Mouse (Mus musculus): Measurements from ENCODE around the gene Gnrhr. TPM values are rescaled to one million over a fixed set of nuclear protein-coding genes. Genes with fewer than 3 reads are reported as not detected.

Gene Gnrhr
- not detected in 2 replicates for polyA plus RNA-seq (2015; fragmentation: Nextera tagmentation; extraction: Ambion mirVana)

DNA sequence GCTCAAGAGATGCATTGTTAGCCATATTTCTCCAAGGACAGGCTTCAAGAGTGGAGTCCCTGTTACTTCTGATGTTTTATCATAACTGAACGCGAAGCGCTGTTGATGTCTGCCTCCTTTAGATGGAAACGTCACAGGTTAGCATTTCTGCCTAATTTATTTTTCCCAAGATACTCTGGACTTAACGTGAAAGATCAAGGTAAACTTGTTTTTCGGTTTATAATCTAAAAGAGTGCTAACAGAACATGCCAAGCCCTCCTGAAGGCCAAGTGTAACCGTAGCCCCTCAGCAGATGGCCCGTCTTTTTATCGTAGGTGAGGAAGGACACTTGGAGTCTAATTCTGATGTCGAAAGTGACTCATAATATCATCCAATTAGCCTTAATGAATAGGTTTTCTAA is at the start of gene Gnrhr:
Gene Gnrhr (minus strand): TSS at position 101 of the 400 bp plus-strand sequence.
- WGBS, result 83% methylated on average over 10 of the region's 10 CpGs
- no peaks in the 10 kb centered on the region for H3K27me3 ChIP-seq
- no peak for ATAC-seq (replicated peaks; ENCODE audit: insufficient number of reproducible peaks, insufficient read depth, low FRiP score, low read depth)

DNA sequence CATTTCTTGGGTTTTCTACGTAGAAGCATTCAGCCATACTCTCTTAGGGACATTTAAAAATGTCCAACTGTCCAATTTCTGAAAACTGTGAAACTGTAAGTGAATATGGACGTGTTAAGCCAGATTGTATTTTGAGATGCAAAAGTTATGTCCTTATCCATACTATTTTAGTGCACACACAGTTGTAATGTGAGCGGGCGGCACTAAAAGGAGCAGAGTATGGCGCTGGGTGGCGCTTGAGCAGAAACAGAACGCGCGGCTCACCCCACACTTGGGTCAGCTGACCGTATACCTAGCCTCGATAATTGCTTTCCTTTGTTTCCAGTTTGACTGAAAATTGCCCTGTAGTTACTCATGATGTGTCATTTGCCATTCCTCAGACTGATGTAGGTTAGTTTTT is 48.9 kb upstream of the Gnrhr start:
- H3K36me3 ChIP-seq, result no peaks in the 10 kb centered on the region
- H3K9ac ChIP-seq, result no peak overlapping the region
- H3K27ac ChIP-seq, result no peak overlapping the region
- H3K4me1 ChIP-seq (replicated peaks), result no peaks in the 10 kb centered on the region
- WGBS, result 85% methylated on average over 11 of the region's 11 CpGs
- no peaks in the 10 kb centered on the region for H3K9me3 ChIP-seq (replicated peaks)
- no peak overlapping the region for H3K4me3 ChIP-seq
- no peak for ATAC-seq (replicated peaks; ENCODE audit: insufficient number of reproducible peaks, insufficient read depth, low FRiP score, low read depth)
- H3K27me3 ChIP-seq, result no peaks in the 10 kb centered on the region
- H3K4me2 ChIP-seq, result no peak overlapping the region

More for the DNA sequence above, at the start of gene Gnrhr:
- Histone ChIP-seq H3K27ac (no peak within 1 kb of the TSS), H3K9me3 (replicated peaks) (no peaks in the 10 kb centered on the region), H3K4me1 (replicated peaks) (no peaks in the 10 kb centered on the region), H3K9ac (no peak within 1 kb of the TSS), H3K36me3 (no peaks in the 10 kb centered on the region), H3K4me3 (no peak within 1 kb of the TSS), H3K4me2 (no peak within 1 kb of the TSS)

- WGBS, result 47% methylated on average over 1 of the region's 1 CpGs
- Histone ChIP-seq H3K9ac (no peak overlapping the region), H3K36me3 (no peaks in the 10 kb centered on the region), H3K4me1 (replicated peaks) (no peaks in the 10 kb centered on the region), H3K4me3 (no peak overlapping the region), H3K4me2 (no peak overlapping the region), H3K9me3 (replicated peaks) (no peaks in the 10 kb centered on the region), H3K27ac (no peak overlapping the region), H3K27me3 (no peaks in the 10 kb centered on the region)
- no peak for ATAC-seq (replicated peaks; ENCODE audit: insufficient number of reproducible peaks, insufficient read depth, low FRiP score, low read depth)
Measured at GRCm38 (mm10) chr5:86244880-86245279, 47.2 kb upstream of the Gnrhr start.

- Histone ChIP-seq H3K4me1 (replicated peaks) (no peaks in the 10 kb centered on the region), H3K4me2 (no peak overlapping the region), H3K9ac (no peak overlapping the region), H3K27me3 (no peaks in the 10 kb centered on the region), H3K9me3 (replicated peaks) (no peaks in the 10 kb centered on the region), H3K27ac (no peak overlapping the region), H3K36me3 (no peaks in the 10 kb centered on the region), H3K4me3 (no peak overlapping the region)
- no peak for ATAC-seq (replicated peaks; ENCODE audit: insufficient number of reproducible peaks, insufficient read depth, low FRiP score, low read depth)
- 71% methylated on average over 3 of the region's 3 CpGs for WGBS
Measured at GRCm38 (mm10) chr5:86244275-86244674, 46.6 kb upstream of the Gnrhr start.

DNA sequence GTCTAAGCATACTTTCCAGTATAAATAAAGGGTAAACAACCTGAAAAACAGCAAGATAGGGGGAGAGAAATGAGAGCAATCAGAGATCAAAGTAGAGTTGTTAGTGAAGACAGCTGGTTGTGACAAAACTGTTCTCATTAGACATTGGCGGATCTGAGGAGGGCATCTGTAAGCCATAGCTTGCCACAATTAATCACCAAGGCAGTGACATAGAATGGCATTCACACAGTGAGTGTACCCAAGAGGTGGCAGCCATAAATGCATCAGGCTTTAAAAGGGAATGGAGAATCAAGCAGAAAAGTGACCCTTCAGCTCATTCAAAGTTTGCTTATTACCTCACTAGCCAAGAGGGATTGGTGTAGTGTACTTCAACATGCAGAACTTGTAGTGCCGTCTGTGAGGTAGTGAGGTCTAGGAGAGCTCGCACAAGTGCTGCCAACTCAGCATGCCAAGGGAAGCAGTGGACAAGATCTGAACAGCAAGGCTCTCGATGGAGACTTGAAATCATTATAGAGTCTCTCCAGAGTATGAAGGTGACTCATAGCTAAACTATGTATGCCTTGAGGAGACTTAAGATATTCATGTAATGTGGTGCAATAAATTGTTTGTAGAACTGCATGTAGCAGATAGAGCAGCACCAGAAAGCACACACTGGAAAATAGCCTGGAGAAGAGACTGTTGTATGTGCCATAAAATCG is 29.6 kb upstream of the Gnrhr start:
- H3K27me3 ChIP-seq, result no peaks in the 10 kb centered on the region
- no peaks in the 10 kb centered on the region for H3K4me1 ChIP-seq (replicated peaks)
- no peak overlapping the region for H3K9ac ChIP-seq
- WGBS, result 67% methylated on average over 5 of the region's 5 CpGs
- no peak overlapping the region for H3K4me2 ChIP-seq
- no peak overlapping the region for H3K4me3 ChIP-seq
- ATAC-seq (replicated peaks; ENCODE audit: insufficient number of reproducible peaks, insufficient read depth, low FRiP score, low read depth), result no peak
- H3K36me3 ChIP-seq, result no peaks in the 10 kb centered on the region
- no peaks in the 10 kb centered on the region for H3K9me3 ChIP-seq (replicated peaks)
- H3K27ac ChIP-seq, result no peak overlapping the region

GRCm38 (mm10) chr5:86191356-86191755 is 6.3 kb downstream of the Gnrhr start:
- Histone ChIP-seq H3K9me3 (replicated peaks) (no peaks in the 10 kb centered on the region), H3K36me3 (no peaks in the 10 kb centered on the region), H3K9ac (no peak overlapping the region), H3K4me2 (no peak overlapping the region), H3K27me3 (no peaks in the 10 kb centered on the region), H3K4me3 (no peak overlapping the region), H3K4me1 (replicated peaks) (no peaks in the 10 kb centered on the region), H3K27ac (no peak overlapping the region)
- no peak for ATAC-seq (replicated peaks; ENCODE audit: insufficient number of reproducible peaks, insufficient read depth, low FRiP score, low read depth)
- WGBS, result 12% methylated on average over 4 of the region's 4 CpGs

GRCm38 (mm10) chr5:86190770-86191169 is 6.9 kb downstream of the Gnrhr start:
- ATAC-seq (replicated peaks; ENCODE audit: insufficient number of reproducible peaks, insufficient read depth, low FRiP score, low read depth), result no peak
- no peak overlapping the region for H3K9ac ChIP-seq
- no peak overlapping the region for H3K27ac ChIP-seq
- no peaks in the 10 kb centered on the region for H3K9me3 ChIP-seq (replicated peaks)
- H3K4me1 ChIP-seq (replicated peaks), result no peaks in the 10 kb centered on the region
- no peaks in the 10 kb centered on the region for H3K36me3 ChIP-seq
- H3K27me3 ChIP-seq, result no peaks in the 10 kb centered on the region
- WGBS, result 20% methylated on average over 5 of the region's 5 CpGs
- no peak overlapping the region for H3K4me2 ChIP-seq
- H3K4me3 ChIP-seq, result no peak overlapping the region

DNA sequence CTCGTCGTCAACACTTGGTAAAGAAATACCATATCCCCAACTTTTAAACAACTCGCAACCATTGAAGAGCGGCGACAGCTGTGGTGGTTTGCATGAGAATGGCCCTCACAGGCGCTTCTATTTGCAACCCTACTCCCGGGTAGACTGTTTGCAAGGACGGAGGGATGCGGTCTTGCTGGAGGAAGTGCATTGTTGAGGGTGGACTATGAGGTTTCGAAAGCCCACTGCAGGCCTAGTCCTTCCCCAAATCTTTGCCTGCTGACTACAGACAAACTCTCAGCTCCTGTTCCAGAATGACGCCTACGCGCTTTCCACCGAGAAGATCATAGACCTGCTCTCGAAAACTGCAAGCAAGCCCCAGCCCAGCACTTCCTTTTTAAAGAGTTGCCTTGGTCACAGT is 7.4 kb downstream of the Gnrhr start:
- Histone ChIP-seq H3K36me3 (no peaks in the 10 kb centered on the region), H3K9me3 (replicated peaks) (no peaks in the 10 kb centered on the region), H3K27ac (no peak overlapping the region), H3K4me1 (replicated peaks) (no peaks in the 10 kb centered on the region), H3K4me3 (no peak overlapping the region), H3K4me2 (no peak overlapping the region), H3K27me3 (no peaks in the 10 kb centered on the region), H3K9ac (no peak overlapping the region)
- ATAC-seq (replicated peaks; ENCODE audit: insufficient number of reproducible peaks, insufficient read depth, low FRiP score, low read depth), result no peak
- WGBS, result 49% methylated on average over 15 of the region's 15 CpGs

GRCm38 (mm10) chr5:86187441-86187840 is 10.3 kb downstream of the Gnrhr start:
- H3K4me2 ChIP-seq, result no peak overlapping the region
- no peak overlapping the region for H3K4me3 ChIP-seq
- ATAC-seq (replicated peaks; ENCODE audit: insufficient number of reproducible peaks, insufficient read depth, low FRiP score, low read depth), result no peak
- WGBS, result 52% methylated on average over 6 of the region's 6 CpGs
- H3K9ac ChIP-seq, result no peak overlapping the region
- H3K36me3 ChIP-seq, result no peaks in the 10 kb centered on the region
- H3K4me1 ChIP-seq (replicated peaks), result no peaks in the 10 kb centered on the region
- H3K27ac ChIP-seq, result no peak overlapping the region
- H3K27me3 ChIP-seq, result no peaks in the 10 kb centered on the region
- no peaks in the 10 kb centered on the region for H3K9me3 ChIP-seq (replicated peaks)

DNA sequence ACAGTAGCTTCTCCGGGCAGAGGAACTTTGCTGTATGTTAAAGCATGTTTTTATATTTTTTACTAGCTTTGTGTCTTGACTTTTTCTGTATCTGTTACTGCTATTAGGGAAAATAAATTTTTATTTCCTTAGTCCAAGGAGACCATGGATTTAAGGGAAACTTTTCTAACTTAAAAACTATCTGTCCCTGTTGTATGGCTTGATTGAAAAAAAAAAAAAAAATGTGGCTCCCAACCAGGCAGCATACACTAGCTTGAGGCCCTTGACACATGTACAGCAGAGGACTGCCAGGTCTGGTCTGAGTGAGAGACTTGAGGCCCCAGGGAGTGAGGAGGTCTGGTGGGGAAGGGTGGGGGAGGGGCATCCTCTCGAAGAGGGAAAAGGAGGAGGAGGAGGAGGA is 23.9 kb downstream of the Gnrhr start:
- no peak for ATAC-seq (replicated peaks; ENCODE audit: insufficient number of reproducible peaks, insufficient read depth, low FRiP score, low read depth)
- no peak overlapping the region for H3K9ac ChIP-seq
- H3K9me3 ChIP-seq (replicated peaks), result no peaks in the 10 kb centered on the region
- no peak overlapping the region for H3K4me3 ChIP-seq
- H3K4me1 ChIP-seq (replicated peaks), result peaks cover 6% of the 10 kb centered on the region
- no peaks in the 10 kb centered on the region for H3K36me3 ChIP-seq
- 43% methylated on average over 2 of the region's 2 CpGs for WGBS
- H3K27ac ChIP-seq, result 0 out of 2 replicates have a peak overlapping the region, but pooled peaks have one; percentile 96
- no peaks in the 10 kb centered on the region for H3K27me3 ChIP-seq
- H3K4me2 ChIP-seq, result no peak overlapping the region

DNA sequence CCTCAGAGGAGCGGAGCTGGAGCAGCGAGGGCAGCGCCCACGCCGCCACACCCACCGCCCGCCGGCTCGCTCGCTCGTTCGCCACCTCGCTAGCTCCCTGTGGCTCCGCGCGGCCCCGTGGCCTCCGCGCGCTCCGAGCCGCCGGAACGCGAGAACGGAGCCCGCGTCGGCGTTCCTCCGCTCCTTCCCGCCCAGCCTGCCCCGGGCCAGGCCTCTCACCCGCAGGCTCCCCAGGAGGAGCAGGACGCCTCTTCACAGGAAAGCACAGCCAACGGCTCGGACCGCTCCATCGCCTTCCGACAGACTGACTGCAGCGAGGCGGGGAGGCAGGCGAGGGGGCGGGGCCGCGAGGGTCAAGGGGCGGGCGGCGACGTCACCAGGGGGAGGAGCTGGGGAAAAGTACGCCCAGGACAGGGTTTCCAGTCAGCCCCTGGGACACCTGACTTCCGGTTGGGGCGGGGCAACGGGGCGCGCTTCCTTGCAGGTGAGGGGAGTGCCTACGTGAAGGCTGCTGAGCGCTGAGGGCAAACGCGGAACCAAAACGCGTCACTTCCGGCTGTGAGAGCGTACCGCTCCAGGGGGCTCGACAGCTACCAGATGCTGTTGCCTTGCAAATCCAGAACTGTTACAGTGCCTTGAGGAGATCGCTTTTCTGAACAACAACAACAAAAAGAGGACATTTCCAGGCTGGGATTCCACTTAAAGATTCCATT is 25.1 kb downstream of the Gnrhr start, which contains the start of gene Uba6:
Gene Uba6 (minus strand): TSS at position 355 of the 713 bp plus-strand sequence.
- peak; percentile 99 for ATAC-seq (replicated peaks; ENCODE audit: insufficient number of reproducible peaks, insufficient read depth, low FRiP score, low read depth)
- Histone ChIP-seq H3K4me1 (replicated peaks) (peaks cover 6% of the 10 kb centered on the region), H3K4me2 (peak within 1 kb of the TSS; percentile 88), H3K27me3 (no peaks in the 10 kb centered on the region), H3K27ac (peak within 1 kb of the TSS; percentile 96), H3K36me3 (no peaks in the 10 kb centered on the region), H3K4me3 (peak within 1 kb of the TSS; percentile 94), H3K9ac (peak within 1 kb of the TSS; percentile 83), H3K9me3 (replicated peaks) (no peaks in the 10 kb centered on the region)
- under 1% methylated on average over 67 of the region's 67 CpGs for WGBS

DNA sequence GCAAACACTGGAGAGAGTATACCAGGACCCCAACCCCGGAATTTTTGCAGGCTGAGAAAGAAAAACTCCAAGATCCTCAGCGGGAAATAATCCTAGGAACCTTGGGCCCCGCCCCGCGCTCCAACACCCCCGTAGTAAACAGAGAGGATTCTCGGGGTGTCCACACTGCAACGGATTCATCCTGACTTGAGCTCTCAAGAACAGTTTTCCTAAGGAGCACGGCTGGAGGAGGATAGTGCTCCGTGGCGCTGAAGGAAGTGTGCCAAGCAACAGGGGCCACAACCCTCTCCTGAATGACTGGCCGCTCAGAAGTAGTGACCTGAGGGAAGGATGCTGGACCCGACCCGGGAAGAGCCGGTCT is 25.6 kb downstream of the Gnrhr start:
- H3K27me3 ChIP-seq, result no peaks in the 10 kb centered on the region
- H3K4me1 ChIP-seq (replicated peaks), result peaks cover 6% of the 10 kb centered on the region
- no peaks in the 10 kb centered on the region for H3K36me3 ChIP-seq
- H3K9me3 ChIP-seq (replicated peaks), result no peaks in the 10 kb centered on the region
- ATAC-seq (replicated peaks; ENCODE audit: insufficient number of reproducible peaks, insufficient read depth, low FRiP score, low read depth), result no peak
- WGBS, result under 1% methylated on average over 15 of the region's 15 CpGs
- H3K4me3 ChIP-seq, result peak overlapping the region; percentile 94
- H3K9ac ChIP-seq, result peak overlapping the region; percentile 83
- H3K4me2 ChIP-seq, result peak overlapping the region; percentile 88
- peak overlapping the region; percentile 96 for H3K27ac ChIP-seq
